Mouse (Mus musculus): ENCODE measurements around the gene Gpi1. TPM values are rescaled to one million over a fixed set of nuclear protein-coding genes. Genes with fewer than 3 reads are reported as not detected.
"Not testable (repeated sequence)": the region's sequence is repeated elsewhere in the genome, so short reads cannot be mapped to it uniquely, and the experiment has no call there.

Gene Gpi1
- polyA plus RNA-seq, 1 experiment from 2014 or later, result 377 TPM

DNA sequence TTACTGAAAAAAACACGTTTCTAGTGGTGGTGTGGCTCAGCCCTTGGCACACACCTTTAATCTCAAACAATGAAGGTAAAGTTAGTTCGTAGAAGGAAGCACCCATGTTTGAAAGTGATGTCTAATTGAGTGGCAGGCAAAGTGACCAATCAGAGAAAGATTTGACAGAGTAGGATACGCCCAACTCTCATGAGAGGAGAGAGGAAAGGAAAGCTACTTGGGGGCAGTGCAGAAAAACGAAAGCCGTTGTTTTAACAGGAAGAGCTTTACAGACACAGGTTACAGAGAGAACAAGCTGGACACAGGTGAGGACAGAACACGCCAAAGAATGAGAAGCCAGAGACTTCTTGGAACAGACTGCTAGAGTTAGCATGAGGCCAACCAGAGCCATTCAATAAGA lies 23.8 kb downstream of the Gpi1 start:
- H3K9me3 ChIP-seq (ENCODE audit: control insufficient read depth, low read length), result no peaks in the 10 kb centered on the region
- H3K36me3 ChIP-seq (ENCODE audit: control insufficient read depth, insufficient read depth, low read length), result peaks cover 46% of the 10 kb centered on the region
- H3K4me2 ChIP-seq (ENCODE audit: low read depth, low read length, severe bottlenecking), result no peak overlapping the region
- no peak for ATAC-seq (replicated peaks; ENCODE audit: low FRiP score)
- H3K27me3 ChIP-seq (ENCODE audit: control insufficient read depth, insufficient read depth, low read length), result no peaks in the 10 kb centered on the region
- no peak overlapping the region for H3K27ac ChIP-seq (ENCODE audit: low read depth, low read length)
- no peak overlapping the region for H3K4me3 ChIP-seq (ENCODE audit: low read depth, low read length)
- H3K9ac ChIP-seq (ENCODE audit: low read length), result no peak overlapping the region
- 89% methylated on average over 6 of the region's 6 CpGs for WGBS
- no peak for DNase-seq (ENCODE audit: low spot score)
- no peaks in the 10 kb centered on the region for H3K4me1 ChIP-seq (replicated peaks; ENCODE audit: control insufficient read depth, insufficient read depth, low read length)

DNA sequence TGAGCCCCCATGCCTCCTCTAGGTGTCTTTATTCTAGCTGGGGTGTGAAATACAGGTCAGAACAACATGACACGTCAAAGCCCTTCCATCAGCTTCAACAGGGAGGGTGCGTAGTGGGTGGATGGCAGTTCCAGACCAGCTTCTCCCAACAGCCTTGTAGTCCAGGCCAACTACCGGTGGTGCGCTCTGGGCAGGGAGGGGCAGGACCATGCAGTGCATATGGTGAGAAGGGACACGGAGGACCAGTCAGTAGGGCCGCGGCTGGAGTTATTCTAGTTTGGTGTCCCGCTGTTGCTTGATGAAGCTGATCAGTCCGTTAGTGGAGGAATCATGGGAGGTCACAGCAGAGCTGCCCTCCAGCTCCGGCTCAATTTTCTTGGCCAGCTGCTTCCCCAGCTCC lies 28.0 kb downstream of the Gpi1 start:
- not testable (repeated sequence) for H3K4me2 ChIP-seq (ENCODE audit: low read depth, low read length, severe bottlenecking); H3K4me3 ChIP-seq (ENCODE audit: low read depth, low read length); DNase-seq (ENCODE audit: low spot score); H3K27ac ChIP-seq (ENCODE audit: low read depth, low read length); H3K27me3 ChIP-seq (ENCODE audit: control insufficient read depth, insufficient read depth, low read length); ATAC-seq (replicated peaks; ENCODE audit: low FRiP score); H3K9ac ChIP-seq (ENCODE audit: low read length); H3K9me3 ChIP-seq (ENCODE audit: control insufficient read depth, low read length); H3K4me1 ChIP-seq (replicated peaks; ENCODE audit: control insufficient read depth, insufficient read depth, low read length)
- 92% methylated on average over 9 of the region's 10 CpGs for WGBS
- peaks cover 34% of the 10 kb centered on the region for H3K36me3 ChIP-seq (ENCODE audit: control insufficient read depth, insufficient read depth, low read length)

DNA sequence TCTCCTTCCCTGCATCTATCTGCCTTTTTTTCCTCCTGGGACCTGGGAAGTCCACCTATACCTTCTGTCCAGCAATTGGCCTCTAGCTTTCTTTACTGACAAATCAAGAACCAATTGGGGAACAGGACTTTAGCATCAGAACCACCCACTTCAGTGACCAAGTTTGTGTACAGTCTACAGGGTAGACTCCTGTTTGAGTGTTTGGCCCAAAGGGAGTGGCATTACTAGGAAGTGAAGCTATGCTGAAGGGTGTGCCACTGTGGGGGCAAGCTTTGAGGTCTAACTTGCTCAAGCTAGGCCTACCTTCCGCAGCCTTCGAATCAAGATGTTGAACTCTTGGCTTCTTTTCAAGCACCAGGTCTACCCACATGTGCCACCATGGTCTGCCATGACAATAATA lies 29.3 kb downstream of the Gpi1 start:
- Histone ChIP-seq H3K4me3 (ENCODE audit: low read depth, low read length) (no peak overlapping the region), H3K27ac (ENCODE audit: low read depth, low read length) (no peak overlapping the region), H3K4me2 (ENCODE audit: low read depth, low read length, severe bottlenecking) (no peak overlapping the region), H3K9ac (ENCODE audit: low read length) (no peak overlapping the region), H3K4me1 (replicated peaks; ENCODE audit: control insufficient read depth, insufficient read depth, low read length) (no peaks in the 10 kb centered on the region; the same call in 1 of the 2 replicates), H3K9me3 (ENCODE audit: control insufficient read depth, low read length) (no peaks in the 10 kb centered on the region), H3K36me3 (ENCODE audit: control insufficient read depth, insufficient read depth, low read length) (peaks cover 30% of the 10 kb centered on the region), H3K27me3 (ENCODE audit: control insufficient read depth, insufficient read depth, low read length) (no peaks in the 10 kb centered on the region)
- WGBS, result 99% methylated on average over 2 of the region's 2 CpGs
- no peak for ATAC-seq (replicated peaks; ENCODE audit: low FRiP score)
- no peak for DNase-seq (ENCODE audit: low spot score)

GRCm38 (mm10) chr7:34198346-34198745 lies 31.8 kb downstream of the Gpi1 start:
- Histone ChIP-seq H3K9ac (ENCODE audit: low read length) (no peak overlapping the region), H3K36me3 (ENCODE audit: control insufficient read depth, insufficient read depth, low read length) (peaks cover 17% of the 10 kb centered on the region; the same call in 1 of the 2 replicates), H3K4me3 (ENCODE audit: low read depth, low read length) (no peak overlapping the region), H3K4me1 (replicated peaks; ENCODE audit: control insufficient read depth, insufficient read depth, low read length) (no peaks in the 10 kb centered on the region; the same call in 1 of the 2 replicates), H3K27me3 (ENCODE audit: control insufficient read depth, insufficient read depth, low read length) (no peaks in the 10 kb centered on the region), H3K4me2 (ENCODE audit: low read depth, low read length, severe bottlenecking) (no peak overlapping the region), H3K9me3 (ENCODE audit: control insufficient read depth, low read length) (no peaks in the 10 kb centered on the region), H3K27ac (ENCODE audit: low read depth, low read length) (no peak overlapping the region)
- ATAC-seq (replicated peaks; ENCODE audit: low FRiP score) (no peak), DNase-seq (ENCODE audit: low spot score) (no peak)
- 48% methylated on average over 3 of the region's 3 CpGs for WGBS

DNA sequence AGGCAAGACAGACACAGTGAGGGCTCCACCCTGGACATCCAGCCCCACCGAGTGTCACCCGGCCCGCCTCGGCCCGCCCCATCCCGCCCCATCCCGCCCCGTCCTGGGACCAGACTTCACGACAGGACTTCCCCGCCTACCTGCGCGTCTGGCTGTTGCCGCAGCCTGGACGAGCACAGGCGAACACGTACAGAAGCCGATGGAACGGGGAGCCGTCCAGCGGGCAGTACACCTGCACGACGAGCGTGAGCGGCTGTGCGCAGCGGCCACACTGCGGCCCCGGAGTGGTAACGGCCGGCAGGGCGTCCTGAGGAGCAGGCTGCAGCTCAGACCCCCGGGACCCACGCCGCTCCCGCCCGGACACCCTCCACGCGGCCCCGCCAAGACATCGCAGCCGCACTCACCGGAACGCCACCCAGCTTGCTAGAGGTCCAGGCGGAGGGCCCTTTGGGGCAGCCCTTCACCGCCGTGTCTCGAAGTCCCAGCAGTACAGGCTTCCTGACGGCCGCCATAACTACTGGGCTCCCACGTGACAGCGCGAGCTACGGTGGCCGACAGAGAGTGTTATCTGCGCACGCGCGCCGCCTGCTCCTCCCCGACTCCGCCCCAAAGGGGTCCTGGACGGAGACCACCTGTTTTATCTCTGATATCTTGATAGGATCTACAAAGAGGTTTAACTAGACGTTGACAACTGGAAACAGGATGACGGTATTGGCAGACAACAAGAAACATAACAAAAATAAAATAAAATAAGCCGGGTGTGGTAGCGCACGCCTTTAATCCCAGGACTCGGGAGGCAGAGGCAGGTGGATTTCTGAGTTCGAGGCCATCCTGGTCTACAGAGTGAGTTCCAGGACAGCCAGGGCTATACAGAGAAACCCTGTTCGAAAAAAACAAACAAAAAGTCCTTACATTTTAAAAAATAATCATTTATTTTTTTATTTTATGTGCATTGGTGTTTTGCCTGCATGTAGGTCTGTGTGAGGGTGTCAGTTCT lies 33.7 kb downstream of the Gpi1 start, which contains the start of gene Pdcd2l:
Gene Pdcd2l, minus strand, starts transcription at position 530 of the 997 bp plus-strand sequence.
- no peaks in the 10 kb centered on the region for H3K27me3 ChIP-seq (ENCODE audit: control insufficient read depth, insufficient read depth, low read length)
- peak; percentile 96 for ATAC-seq (replicated peaks; ENCODE audit: low FRiP score)
- WGBS, result 4% methylated on average over 70 of the region's 70 CpGs

DNA sequence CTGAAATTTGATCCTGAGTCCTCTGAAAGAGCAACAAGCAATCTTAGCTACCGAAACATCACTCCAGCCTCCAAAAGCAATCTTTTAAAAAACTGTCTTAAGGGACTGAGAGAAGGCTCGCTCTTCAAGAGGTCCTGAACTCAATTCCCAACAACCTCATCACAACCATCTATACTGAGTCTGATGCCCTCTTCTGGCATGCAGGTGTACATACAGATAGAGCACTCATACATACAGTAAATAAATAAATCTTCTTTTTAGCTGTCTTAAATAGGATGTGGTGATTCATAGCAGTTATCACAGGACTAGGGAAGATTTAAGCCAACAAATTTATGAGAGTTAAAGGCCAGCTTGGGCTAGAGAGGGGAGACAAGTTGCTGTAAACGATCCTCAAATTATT lies 34.5 kb downstream of the Gpi1 start:
- Histone ChIP-seq H3K9me3 (ENCODE audit: control insufficient read depth, low read length) (no peaks in the 10 kb centered on the region), H3K27ac (ENCODE audit: low read depth, low read length) (no peak overlapping the region), H3K4me1 (replicated peaks; ENCODE audit: control insufficient read depth, insufficient read depth, low read length) (no peaks in the 10 kb centered on the region; the same call in 1 of the 2 replicates), H3K36me3 (ENCODE audit: control insufficient read depth, insufficient read depth, low read length) (peaks cover 4% of the 10 kb centered on the region; the same call in 1 of the 2 replicates), H3K4me3 (ENCODE audit: low read depth, low read length) (peak overlapping the region; percentile 97), H3K9ac (ENCODE audit: low read length) (peak overlapping the region; percentile 88), H3K27me3 (ENCODE audit: control insufficient read depth, insufficient read depth, low read length) (no peaks in the 10 kb centered on the region), H3K4me2 (ENCODE audit: low read depth, low read length, severe bottlenecking) (peak overlapping the region; percentile 56)
- DNase-seq (ENCODE audit: low spot score) (no peak), ATAC-seq (replicated peaks; ENCODE audit: low FRiP score) (no peak; the same call in 1 of the 2 replicates)
- 54% methylated on average over 3 of the region's 3 CpGs for WGBS

More for the DNA sequence above, 33.7 kb downstream of the Gpi1 start, which contains the start of gene Pdcd2l:
- Histone ChIP-seq H3K4me1 (replicated peaks; ENCODE audit: control insufficient read depth, insufficient read depth, low read length) (no peaks in the 10 kb centered on the region; the same call in 1 of the 2 replicates), H3K4me2 (ENCODE audit: low read depth, low read length, severe bottlenecking) (peak within 1 kb of the TSS; percentile 56), H3K9me3 (ENCODE audit: control insufficient read depth, low read length) (no peaks in the 10 kb centered on the region), H3K4me3 (ENCODE audit: low read depth, low read length) (peak within 1 kb of the TSS; percentile 97), H3K27ac (ENCODE audit: low read depth, low read length) (no peak within 1 kb of the TSS), H3K9ac (ENCODE audit: low read length) (peak within 1 kb of the TSS; percentile 88), H3K36me3 (ENCODE audit: control insufficient read depth, insufficient read depth, low read length) (peaks cover 10% of the 10 kb centered on the region; the same call in 1 of the 2 replicates)
- peak; percentile 95 for DNase-seq (ENCODE audit: low spot score)

DNA sequence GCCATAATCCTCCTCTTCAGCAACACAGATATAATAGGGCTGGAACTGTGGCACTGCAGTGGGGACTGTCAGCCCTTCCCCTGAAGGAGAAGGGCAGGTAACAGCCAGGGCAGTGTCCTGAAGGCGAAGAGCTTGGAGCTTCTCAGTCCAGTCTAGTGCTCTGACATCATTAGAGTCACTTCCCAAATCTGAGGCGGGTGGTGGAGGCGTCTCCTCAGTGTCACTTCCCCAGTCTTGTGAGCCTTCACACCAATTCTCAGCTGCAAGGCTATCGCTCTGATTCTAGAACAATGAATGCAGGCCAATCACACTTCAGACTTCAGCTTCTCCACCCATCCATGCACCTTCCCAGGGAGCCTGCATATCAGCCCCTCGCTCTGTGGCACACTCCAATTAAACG lies 37.3 kb downstream of the Gpi1 start:
- Histone ChIP-seq H3K4me1 (replicated peaks; ENCODE audit: control insufficient read depth, insufficient read depth, low read length) (no peaks in the 10 kb centered on the region; the same call in 1 of the 2 replicates), H3K36me3 (ENCODE audit: control insufficient read depth, insufficient read depth, low read length) (peaks cover 4% of the 10 kb centered on the region; the same call in 1 of the 2 replicates), H3K9ac (ENCODE audit: low read length) (no peak overlapping the region), H3K4me2 (ENCODE audit: low read depth, low read length, severe bottlenecking) (no peak overlapping the region), H3K9me3 (ENCODE audit: control insufficient read depth, low read length) (no peaks in the 10 kb centered on the region), H3K27me3 (ENCODE audit: control insufficient read depth, insufficient read depth, low read length) (no peaks in the 10 kb centered on the region), H3K4me3 (ENCODE audit: low read depth, low read length) (no peak overlapping the region), H3K27ac (ENCODE audit: low read depth, low read length) (no peak overlapping the region)
- no peak for ATAC-seq (replicated peaks; ENCODE audit: low FRiP score)
- WGBS, result 93% methylated on average over 6 of the region's 6 CpGs
- DNase-seq (ENCODE audit: low spot score), result no peak

DNA sequence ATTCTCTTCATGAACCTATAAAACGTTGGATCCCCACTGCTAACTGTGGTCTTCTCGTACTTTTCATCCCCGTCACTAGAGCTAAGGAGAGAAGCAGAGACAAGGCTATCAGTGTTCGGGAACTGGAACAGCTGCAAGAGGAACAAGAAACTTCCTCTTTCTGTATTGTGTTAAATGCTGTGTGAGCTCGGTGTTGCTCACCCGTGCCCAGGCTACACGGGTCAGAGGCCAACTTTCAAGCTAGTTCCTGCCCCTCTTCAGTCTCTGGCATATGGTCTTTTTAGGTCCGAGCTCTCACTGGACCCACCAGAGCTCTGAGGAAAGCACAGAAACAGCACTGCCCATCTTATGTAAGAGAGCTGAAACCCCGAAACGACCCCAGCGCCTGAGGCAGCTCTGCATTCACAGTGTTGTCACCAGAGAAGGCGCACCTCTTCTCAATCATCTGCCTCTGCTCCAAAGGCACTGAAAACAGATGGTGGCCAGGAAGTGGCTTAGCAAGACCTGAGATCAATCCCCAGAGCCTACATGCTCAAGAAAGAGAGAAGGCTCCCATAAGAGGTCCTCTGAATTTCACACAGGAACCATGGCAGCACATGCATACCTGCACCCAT lies 40.7 kb downstream of the Gpi1 start:
- 92% methylated on average over 12 of the region's 12 CpGs for WGBS
- Histone ChIP-seq H3K9ac (ENCODE audit: low read length) (no peak overlapping the region), H3K36me3 (ENCODE audit: control insufficient read depth, insufficient read depth, low read length) (peaks cover 9% of the 10 kb centered on the region; the same call in 1 of the 2 replicates), H3K27ac (ENCODE audit: low read depth, low read length) (no peak overlapping the region), H3K9me3 (ENCODE audit: control insufficient read depth, low read length) (no peaks in the 10 kb centered on the region), H3K4me1 (replicated peaks; ENCODE audit: control insufficient read depth, insufficient read depth, low read length) (no peaks in the 10 kb centered on the region), H3K27me3 (ENCODE audit: control insufficient read depth, insufficient read depth, low read length) (no peaks in the 10 kb centered on the region), H3K4me3 (ENCODE audit: low read depth, low read length) (no peak overlapping the region), H3K4me2 (ENCODE audit: low read depth, low read length, severe bottlenecking) (no peak overlapping the region)
- ATAC-seq (replicated peaks; ENCODE audit: low FRiP score) (no peak), DNase-seq (ENCODE audit: low spot score) (no peak)

All from forebrain, embryonic 11.5 days (tissue).